Mouse (Mus musculus): Measurements from ENCODE around the gene Mvd. TPM values are rescaled to one million over a fixed set of nuclear protein-coding genes. Genes with fewer than 3 reads are reported as not detected.

Mvd gene
- polyA plus RNA-seq, 1 experiment from 2014 or later, result 36.5 TPM

DNA sequence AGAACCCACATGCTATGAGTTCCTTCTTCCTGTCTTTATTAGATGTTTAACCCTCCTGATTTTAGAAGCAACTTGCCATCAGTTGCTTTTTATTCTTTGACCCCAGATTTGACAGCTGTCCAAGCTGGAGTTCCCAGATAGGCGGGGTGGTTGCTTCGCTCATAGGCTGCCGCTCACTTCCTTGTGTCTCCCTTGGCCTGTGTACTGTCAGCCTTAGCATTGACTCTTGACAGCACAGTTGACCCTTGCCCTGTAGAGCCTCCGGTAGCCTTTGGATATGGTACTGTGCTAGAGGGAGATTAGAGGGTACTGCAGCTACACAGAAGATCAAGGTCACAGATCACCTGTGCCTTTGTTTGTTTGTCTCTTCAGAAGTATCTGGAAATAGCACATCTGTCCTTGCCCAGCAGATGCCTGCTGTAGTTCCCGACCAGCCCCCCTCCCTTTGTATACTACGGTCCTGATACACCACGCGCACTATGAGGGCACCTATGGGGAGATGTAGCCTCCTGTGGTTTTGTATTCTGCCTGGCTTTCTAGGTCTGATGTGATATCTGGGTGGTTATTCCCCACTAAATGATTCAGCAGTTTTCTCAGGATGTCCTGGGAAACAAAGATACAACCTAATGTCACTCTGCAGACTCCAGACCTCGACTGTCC, 37.9 kb downstream of the Mvd start:
- peak; percentile 63; the same call in 1 of the 2 replicates for ATAC-seq (replicated peaks; ENCODE audit: low FRiP score)
- DNase-seq (ENCODE audit: low spot score), result no peak
- 51% methylated on average over 9 of the region's 9 CpGs for WGBS
- Histone ChIP-seq H3K27ac (ENCODE audit: low read depth, low read length) (0 out of 2 replicates have a peak overlapping the region, but pooled peaks have one; percentile 5), H3K4me3 (ENCODE audit: low read depth, low read length) (no peak overlapping the region), H3K4me1 (replicated peaks; ENCODE audit: control insufficient read depth, insufficient read depth, low read length) (peaks cover 9% of the 10 kb centered on the region), H3K9me3 (ENCODE audit: control insufficient read depth, low read length) (no peaks in the 10 kb centered on the region), H3K36me3 (ENCODE audit: control insufficient read depth, insufficient read depth, low read length) (peaks cover 70% of the 10 kb centered on the region), H3K27me3 (replicated peaks; ENCODE audit: control insufficient read depth, insufficient read depth, low read length) (no peaks in the 10 kb centered on the region), H3K9ac (ENCODE audit: low read depth, low read length) (no peak overlapping the region), H3K4me2 (no peak overlapping the region)

DNA sequence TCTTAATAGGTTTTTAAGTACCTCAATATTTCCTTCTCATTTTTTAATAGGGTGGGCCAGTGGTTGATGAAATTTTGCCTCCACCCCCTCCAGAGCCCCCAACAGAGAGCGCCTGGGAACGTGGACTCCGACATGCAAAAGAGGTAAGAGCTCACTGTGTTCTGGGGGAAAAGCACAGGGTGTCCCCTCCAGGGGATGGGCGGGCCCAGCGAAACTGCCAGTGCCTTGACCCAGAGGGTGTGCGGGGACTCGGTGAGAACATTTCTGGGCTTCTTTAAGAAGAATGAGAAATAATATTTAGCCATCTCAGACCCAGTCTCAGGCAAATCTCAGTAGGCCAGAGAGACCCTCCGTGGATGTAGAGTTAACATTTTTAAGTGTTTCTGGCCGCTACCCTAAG, 45.0 kb downstream of the Mvd start:
- Histone ChIP-seq H3K36me3 (ENCODE audit: control insufficient read depth, insufficient read depth, low read length) (peaks cover 48% of the 10 kb centered on the region), H3K27me3 (replicated peaks; ENCODE audit: control insufficient read depth, insufficient read depth, low read length) (no peaks in the 10 kb centered on the region), H3K27ac (ENCODE audit: low read depth, low read length) (no peak overlapping the region), H3K4me3 (ENCODE audit: low read depth, low read length) (no peak overlapping the region), H3K9me3 (ENCODE audit: control insufficient read depth, low read length) (no peaks in the 10 kb centered on the region), H3K4me2 (no peak overlapping the region), H3K4me1 (replicated peaks; ENCODE audit: control insufficient read depth, insufficient read depth, low read length) (no peaks in the 10 kb centered on the region), H3K9ac (ENCODE audit: low read depth, low read length) (no peak overlapping the region)
- WGBS, result 92% methylated on average over 9 of the region's 9 CpGs
- DNase-seq (ENCODE audit: low spot score) (no peak), ATAC-seq (replicated peaks; ENCODE audit: low FRiP score) (no peak)

DNA sequence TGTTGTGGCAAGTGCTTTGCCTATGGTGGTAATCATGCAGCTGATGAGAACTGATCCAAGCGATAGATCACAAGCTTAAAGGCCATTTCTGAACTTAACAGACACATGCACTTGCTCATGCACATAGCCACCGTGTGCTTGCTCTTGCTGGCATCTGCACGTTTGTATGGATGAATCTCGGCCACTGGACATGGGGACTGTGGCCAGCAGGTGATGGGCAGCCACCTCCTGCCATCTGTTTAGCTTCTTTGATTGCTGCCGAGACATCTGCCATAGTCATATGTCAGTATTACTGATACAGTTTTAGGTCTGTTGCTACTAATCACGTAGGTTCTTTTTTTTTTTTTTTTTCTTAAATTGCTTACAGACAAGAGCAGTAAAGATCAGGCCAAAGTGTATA, 47.9 kb downstream of the Mvd start:
- DNase-seq (ENCODE audit: low spot score), result no peak
- no peaks in the 10 kb centered on the region for H3K4me1 ChIP-seq (replicated peaks; ENCODE audit: control insufficient read depth, insufficient read depth, low read length)
- no peaks in the 10 kb centered on the region for H3K27me3 ChIP-seq (replicated peaks; ENCODE audit: control insufficient read depth, insufficient read depth, low read length)
- 89% methylated on average over 6 of the region's 6 CpGs for WGBS
- no peak overlapping the region for H3K9ac ChIP-seq (ENCODE audit: low read depth, low read length)
- no peak overlapping the region for H3K4me2 ChIP-seq
- no peaks in the 10 kb centered on the region for H3K9me3 ChIP-seq (ENCODE audit: control insufficient read depth, low read length)
- H3K4me3 ChIP-seq (ENCODE audit: low read depth, low read length), result no peak overlapping the region
- H3K36me3 ChIP-seq (ENCODE audit: control insufficient read depth, insufficient read depth, low read length), result peaks cover 36% of the 10 kb centered on the region
- no peak overlapping the region for H3K27ac ChIP-seq (ENCODE audit: low read depth, low read length)
- ATAC-seq (replicated peaks; ENCODE audit: low FRiP score), result no peak

DNA sequence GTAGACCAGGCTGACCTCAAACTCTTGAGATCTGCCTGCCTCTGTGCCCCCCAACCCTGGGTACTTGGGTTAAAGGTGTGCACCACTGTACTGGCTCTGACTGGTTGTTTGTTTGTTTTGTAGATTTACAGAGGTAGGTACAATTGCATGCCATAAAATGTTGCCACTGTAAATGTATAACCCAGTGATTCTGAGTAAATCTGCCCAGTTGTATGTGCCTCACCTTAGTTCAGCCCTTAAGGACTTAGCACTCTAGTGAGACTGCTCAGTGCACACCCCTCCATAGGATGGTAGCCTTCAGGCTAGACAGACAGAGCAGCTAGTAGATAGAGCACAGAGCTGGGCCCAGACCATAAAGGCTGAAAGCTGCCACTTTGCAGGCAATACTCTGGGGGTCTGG, 49.5 kb downstream of the Mvd start:
- DNase-seq (ENCODE audit: low spot score) (no peak), ATAC-seq (replicated peaks; ENCODE audit: low FRiP score) (no peak)
- Histone ChIP-seq H3K27ac (ENCODE audit: low read depth, low read length) (no peak overlapping the region), H3K27me3 (replicated peaks; ENCODE audit: control insufficient read depth, insufficient read depth, low read length) (no peaks in the 10 kb centered on the region), H3K9ac (ENCODE audit: low read depth, low read length) (no peak overlapping the region), H3K4me1 (replicated peaks; ENCODE audit: control insufficient read depth, insufficient read depth, low read length) (no peaks in the 10 kb centered on the region), H3K4me2 (no peak overlapping the region), H3K4me3 (ENCODE audit: low read depth, low read length) (no peak overlapping the region), H3K36me3 (ENCODE audit: control insufficient read depth, insufficient read depth, low read length) (peaks cover 41% of the 10 kb centered on the region), H3K9me3 (ENCODE audit: control insufficient read depth, low read length) (no peaks in the 10 kb centered on the region)

DNA sequence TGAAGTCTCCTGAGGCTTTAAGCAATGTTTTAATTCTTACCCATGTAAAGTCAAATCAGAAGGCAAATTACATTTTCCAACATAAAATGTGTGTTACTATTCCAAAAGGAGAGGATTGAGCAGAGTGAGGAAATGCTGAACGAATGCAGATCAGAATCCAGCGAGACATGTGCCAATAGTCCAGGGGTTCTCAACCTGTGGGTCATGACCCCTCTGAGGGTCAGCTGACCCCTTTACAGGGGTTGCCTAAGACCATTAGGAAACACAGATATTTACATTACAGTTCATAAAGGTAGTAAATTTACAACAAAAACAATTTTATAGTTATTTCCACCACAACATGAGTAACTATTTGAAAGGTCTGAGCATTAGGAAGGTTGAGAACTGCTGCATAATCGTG, 52.5 kb downstream of the Mvd start:
- no peaks in the 10 kb centered on the region for H3K9me3 ChIP-seq (ENCODE audit: control insufficient read depth, low read length)
- H3K4me3 ChIP-seq (ENCODE audit: low read depth, low read length), result no peak overlapping the region
- 80% methylated on average over 3 of the region's 3 CpGs for WGBS
- no peak overlapping the region for H3K27ac ChIP-seq (ENCODE audit: low read depth, low read length)
- H3K9ac ChIP-seq (ENCODE audit: low read depth, low read length), result no peak overlapping the region
- DNase-seq (ENCODE audit: low spot score), result no peak
- H3K4me2 ChIP-seq, result no peak overlapping the region
- no peaks in the 10 kb centered on the region for H3K27me3 ChIP-seq (replicated peaks; ENCODE audit: control insufficient read depth, insufficient read depth, low read length)
- no peaks in the 10 kb centered on the region for H3K4me1 ChIP-seq (replicated peaks; ENCODE audit: control insufficient read depth, insufficient read depth, low read length)
- peaks cover 53% of the 10 kb centered on the region for H3K36me3 ChIP-seq (ENCODE audit: control insufficient read depth, insufficient read depth, low read length)
- ATAC-seq (replicated peaks; ENCODE audit: low FRiP score), result no peak

DNA sequence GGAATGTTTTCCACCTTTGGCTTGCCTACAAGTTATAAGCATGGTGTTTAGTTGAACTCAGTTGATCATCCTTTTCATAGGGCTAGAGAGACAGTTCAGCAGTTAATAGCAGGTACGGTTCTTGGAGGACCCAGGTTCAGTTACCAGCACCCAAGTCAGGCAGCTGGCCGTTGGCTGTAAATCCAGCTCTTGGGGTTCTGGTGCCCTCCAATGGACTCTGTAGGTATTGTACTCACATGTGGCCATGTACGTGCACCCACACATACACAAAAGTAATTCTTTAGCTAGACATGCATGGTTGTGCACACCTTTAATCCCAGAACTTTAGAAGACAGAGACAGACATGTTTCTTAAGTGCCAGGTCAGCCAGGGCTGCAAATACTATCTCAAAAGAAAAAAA, 53.9 kb downstream of the Mvd start:
- no peak overlapping the region for H3K9ac ChIP-seq (ENCODE audit: low read depth, low read length)
- WGBS, result 81% methylated on average over 3 of the region's 3 CpGs
- no peak overlapping the region for H3K27ac ChIP-seq (ENCODE audit: low read depth, low read length)
- no peak for ATAC-seq (replicated peaks; ENCODE audit: low FRiP score)
- H3K4me1 ChIP-seq (replicated peaks; ENCODE audit: control insufficient read depth, insufficient read depth, low read length), result no peaks in the 10 kb centered on the region
- H3K27me3 ChIP-seq (replicated peaks; ENCODE audit: control insufficient read depth, insufficient read depth, low read length), result no peaks in the 10 kb centered on the region
- H3K4me3 ChIP-seq (ENCODE audit: low read depth, low read length), result no peak overlapping the region
- peaks cover 67% of the 10 kb centered on the region for H3K36me3 ChIP-seq (ENCODE audit: control insufficient read depth, insufficient read depth, low read length)
- H3K9me3 ChIP-seq (ENCODE audit: control insufficient read depth, low read length), result no peaks in the 10 kb centered on the region
- no peak overlapping the region for H3K4me2 ChIP-seq
- DNase-seq (ENCODE audit: low spot score), result no peak

Small RNAs within 50 kb of the gene (microRNA-seq; reads per million reads assigned to microRNA genes)
- not detected for gene Gm24366 (ENCODE audit: borderline number of aligned reads)

Other genes starting within 250 kb of the Mvd start
- 22.7 and 26.5 TPM in 2 replicates for gene Zfpm1, start 161.3 kb downstream of the Mvd start, polyA plus RNA-seq (2014; fragmentation: Nextera tagmentation; extraction: Ambion mirVana)
- gene Trhr2, start 82.7 kb downstream of the Mvd start, polyA plus RNA-seq (2014; fragmentation: Nextera tagmentation; extraction: Ambion mirVana), result not detected in 2 replicates
- 41.3 and 44.2 TPM in 2 replicates for gene Zc3h18, start 66.8 kb downstream of the Mvd start, polyA plus RNA-seq (2014; fragmentation: Nextera tagmentation; extraction: Ambion mirVana)
- gene Il17c, start 21.4 kb downstream of the Mvd start, polyA plus RNA-seq (2014; fragmentation: Nextera tagmentation; extraction: Ambion mirVana), result not detected in 2 replicates
- gene Cyba, start 10.5 kb downstream of the Mvd start, polyA plus RNA-seq (2014; fragmentation: Nextera tagmentation; extraction: Ambion mirVana), result 201 and 215 TPM in 2 replicates
- gene Snai3, start 17.3 kb upstream of the Mvd start, polyA plus RNA-seq (2014; fragmentation: Nextera tagmentation; extraction: Ambion mirVana), result 0.23 and 0.29 TPM in 2 replicates
- gene Rnf166, start 32.6 kb upstream of the Mvd start, polyA plus RNA-seq (2014; fragmentation: Nextera tagmentation; extraction: Ambion mirVana), result 24.7 and 26.8 TPM in 2 replicates
- gene Ctu2, start 32.7 kb upstream of the Mvd start, polyA plus RNA-seq (2014; fragmentation: Nextera tagmentation; extraction: Ambion mirVana), result 51.9 and 55.6 TPM in 2 replicates
- 29.7 and 45.8 TPM in 2 replicates for gene Piezo1, start 107.9 kb upstream of the Mvd start, polyA plus RNA-seq (2014; fragmentation: Nextera tagmentation; extraction: Ambion mirVana)
- 93.2 and 98.2 TPM in 2 replicates for gene Cdt1, start 124.6 kb upstream of the Mvd start, polyA plus RNA-seq (2014; fragmentation: Nextera tagmentation; extraction: Ambion mirVana)
- 400 and 425 TPM in 2 replicates for gene Aprt, start 133.5 kb upstream of the Mvd start, polyA plus RNA-seq (2014; fragmentation: Nextera tagmentation; extraction: Ambion mirVana)
- 6.5 and 6.6 TPM in 2 replicates for gene Galns, start 168.0 kb upstream of the Mvd start, polyA plus RNA-seq (2014; fragmentation: Nextera tagmentation; extraction: Ambion mirVana)
- gene Trappc2l, start 168.2 kb upstream of the Mvd start, polyA plus RNA-seq (2014; fragmentation: Nextera tagmentation; extraction: Ambion mirVana), result 40.3 and 44.6 TPM in 2 replicates
- not detected in 2 replicates for gene Pabpn1l, start 179.3 kb upstream of the Mvd start, polyA plus RNA-seq (2014; fragmentation: Nextera tagmentation; extraction: Ambion mirVana)